Mouse (Mus musculus): ENCODE data around the gene Trrap.

- TF ChIP-seq POLR2A (IDR thresholded peaks at IDR 0.05; ENCODE audit: borderline replicate concordance, extremely low read depth, insufficient read depth, insufficient read length, poor library complexity, severe bottlenecking), result no peak
- no peak for TF ChIP-seq CTCF (IDR thresholded peaks at IDR 0.05; ENCODE audit: borderline replicate concordance, extremely low read depth, insufficient read depth, insufficient read length)
These were observed 109.5 kb downstream of the Trrap start for GRCm38 (mm10) chr5:144877021-144877420.

Measured in brain, embryonic 14.5 days (tissue).